Mouse (Mus musculus): Measurements from ENCODE around the gene Vmn1r44. TPM values are rescaled to one million over a fixed set of nuclear protein-coding genes. Genes with fewer than 3 reads are reported as not detected.

The Vmn1r44 gene
- total RNA-seq (2023) = not detected

DNA sequence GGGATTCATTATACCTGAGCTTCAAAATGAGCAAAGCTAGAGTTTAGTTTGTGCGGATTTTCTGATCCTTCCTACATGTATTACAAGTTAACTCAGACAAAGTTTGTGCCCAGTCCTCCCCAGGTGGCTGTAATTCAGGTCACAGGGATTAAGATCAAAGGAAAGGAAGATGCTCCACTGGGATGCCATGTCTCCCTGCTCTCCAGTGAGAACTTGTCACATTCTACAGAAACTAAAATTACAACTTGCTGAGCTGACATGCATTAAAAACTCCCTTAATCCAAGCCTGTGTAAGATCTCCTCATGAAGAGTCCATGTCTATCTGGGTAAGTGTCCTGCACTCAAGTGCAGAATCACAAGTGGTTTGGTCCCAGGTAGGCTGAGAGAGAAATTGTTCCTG is at the start of gene Vmn1r44:
Gene Vmn1r44 (plus strand): TSS at position 301 of the 400 bp plus-strand sequence.

DNA sequence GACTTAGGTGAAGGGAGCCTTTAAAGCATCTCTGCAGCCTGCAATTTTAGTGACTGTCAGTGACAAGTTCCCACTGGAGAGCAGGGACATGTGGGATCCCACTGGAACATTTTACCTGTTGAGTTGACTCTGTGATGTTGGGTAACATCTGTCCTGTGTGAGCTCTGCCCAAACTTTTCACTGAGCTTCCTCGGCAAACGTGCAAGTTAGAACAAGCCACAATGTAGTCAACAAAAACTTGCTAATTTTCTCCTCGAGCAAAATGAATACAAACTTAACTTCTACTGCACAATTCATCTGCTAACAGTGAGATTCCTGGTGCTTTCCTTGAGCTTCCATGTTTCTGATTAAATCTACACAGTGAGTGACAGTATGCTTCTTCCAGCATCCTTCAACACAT is 7.1 kb upstream of the Vmn1r44 start, which contains the start of the genes Vmn1r42 and Vmn1r43:
Gene Vmn1r42 (minus strand): TSS at position 101 of the 400 bp plus-strand sequence.
Gene Vmn1r43 (minus strand): TSS at position 101 of the 400 bp plus-strand sequence.

DNA sequence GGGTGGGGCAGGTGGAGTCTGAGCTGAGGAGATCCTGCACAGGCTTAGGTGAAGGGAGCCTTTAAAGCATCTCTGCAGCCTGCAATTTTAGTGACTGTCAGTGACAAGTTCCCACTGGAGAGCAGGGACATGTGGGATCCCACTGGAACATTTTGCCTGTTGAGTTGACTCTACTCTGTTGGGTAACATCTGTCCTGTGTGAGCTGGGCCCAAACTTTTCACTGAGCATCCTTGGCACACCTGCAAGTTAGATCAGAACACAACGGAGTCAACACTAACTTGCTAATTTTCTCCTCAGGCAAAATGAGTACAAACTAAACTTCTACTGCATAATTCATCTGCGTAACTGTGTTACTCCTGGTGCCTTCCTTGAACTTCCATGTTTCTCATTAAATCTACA is 57.0 kb downstream of the Vmn1r44 start, which contains the start of gene Vmn1r45:
Gene Vmn1r45 (minus strand): TSS at position 101 of the 400 bp plus-strand sequence.

Other genes with a start within 250 kb of the Vmn1r44 start
- gene Txnrd3, start 239.7 kb upstream of the Vmn1r44 start, total RNA-seq (2023) = 3.3 TPM
- gene Vmn1r40, start 176.1 kb upstream of the Vmn1r44 start, total RNA-seq (2023) = not detected
- gene Vmn1r41, start 142.9 kb upstream of the Vmn1r44 start, total RNA-seq (2023) = not detected
- gene Vmn1r42, start 7.2 kb upstream of the Vmn1r44 start, total RNA-seq (2023) = not detected
- gene Vmn1r43, start 7.2 kb upstream of the Vmn1r44 start, total RNA-seq (2023) = not detected
- gene Vmn1r45, start 56.9 kb downstream of the Vmn1r44 start, total RNA-seq (2023) = not detected
- gene Vmn1r46, start 85.7 kb downstream of the Vmn1r44 start, total RNA-seq (2023) = not detected
- not detected for gene Vmn1r47, start 132.5 kb downstream of the Vmn1r44 start, total RNA-seq (2023)
- gene Vmn1r48, start 153.2 kb downstream of the Vmn1r44 start, total RNA-seq (2023) = not detected
- gene Vmn1r49, start 194.8 kb downstream of the Vmn1r44 start, total RNA-seq (2023) = not detected
- gene Vmn1r50, start 217.8 kb downstream of the Vmn1r44 start, total RNA-seq (2023) = not detected
- not detected for gene Vmn1r51, start 238.9 kb downstream of the Vmn1r44 start, total RNA-seq (2023)

All from CD4-positive naive resting alpha-beta T cell, adult 76 days (primary cell).